Mouse (Mus musculus) adrenal gland, adult 2 months (tissue): ENCODE results near the gene Syvn1. TPM values are rescaled to one million over a fixed set of nuclear protein-coding genes. Genes with fewer than 3 reads are reported as not detected.

ENCODE experiments used
- DNase-seq: peaks from one replicate; pipeline ENCODE4 v3.0.0; 2021
- microRNA-seq, 2 experiments: library from miRNA; unstranded; fragments of <30 nt; microRNA quantifications; one replicate each; pipeline ENCODE4 v1.2.0; 2021
- polyA plus RNA-seq: library from polyadenylated mRNA; depleted of rRNA; stranded (reverse); fragments of >200 nt; gene quantifications from 2 replicates; pipeline ENCODE4 v1.2.3, GENCODE M21; 2012; rRNA removed
- total RNA-seq, 2 experiments: library from RNA; stranded (reverse); gene quantifications; 2 replicates each; pipeline ENCODE4 v1.2.3; 2021

Gene Syvn1
- total and polyA plus RNA-seq, 3 experiments = 54.1 to 114 (median 71.3) TPM

DNA sequence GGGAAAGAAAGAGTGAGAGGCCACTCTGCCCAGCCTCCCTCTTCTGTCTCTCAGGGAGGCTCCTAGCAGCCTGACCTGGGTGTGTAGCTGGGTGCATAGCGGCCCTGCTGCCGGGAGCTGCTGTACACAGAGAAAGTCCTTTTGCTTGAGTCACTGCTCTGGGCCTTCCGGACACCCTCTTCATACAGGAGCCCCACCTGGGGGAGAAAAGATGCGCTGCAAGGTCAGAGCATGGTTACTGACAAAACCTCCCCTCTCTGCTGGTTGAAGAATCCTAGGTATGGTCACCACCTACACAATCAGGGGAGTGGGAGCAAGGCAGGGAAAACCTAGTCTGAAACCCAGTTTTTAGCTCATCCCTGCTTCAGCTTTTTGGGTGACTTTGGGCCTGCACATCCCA, 22.6 kb downstream of the Syvn1 start:
- no peak for DNase-seq

DNA sequence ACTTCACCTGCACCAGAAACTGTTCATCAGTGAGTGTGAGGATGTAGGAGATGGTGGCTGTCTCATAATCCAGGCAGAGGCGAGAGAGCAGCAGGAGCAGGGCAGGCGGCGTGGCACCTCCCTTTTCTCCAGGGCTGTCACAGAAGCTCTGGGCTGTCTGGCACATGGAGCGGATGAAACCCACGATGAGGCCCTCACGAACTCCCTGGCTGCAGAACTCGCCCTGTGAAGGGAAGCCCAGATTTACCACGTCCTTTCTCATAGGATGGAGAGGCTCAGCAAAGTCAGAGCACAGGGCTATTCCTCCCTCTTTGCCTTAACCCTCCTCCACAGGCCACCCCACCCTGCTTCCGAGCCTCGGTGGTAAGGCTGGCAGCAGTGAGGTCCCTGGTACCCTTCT, 23.5 kb downstream of the Syvn1 start:
- DNase-seq = no peak

DNA sequence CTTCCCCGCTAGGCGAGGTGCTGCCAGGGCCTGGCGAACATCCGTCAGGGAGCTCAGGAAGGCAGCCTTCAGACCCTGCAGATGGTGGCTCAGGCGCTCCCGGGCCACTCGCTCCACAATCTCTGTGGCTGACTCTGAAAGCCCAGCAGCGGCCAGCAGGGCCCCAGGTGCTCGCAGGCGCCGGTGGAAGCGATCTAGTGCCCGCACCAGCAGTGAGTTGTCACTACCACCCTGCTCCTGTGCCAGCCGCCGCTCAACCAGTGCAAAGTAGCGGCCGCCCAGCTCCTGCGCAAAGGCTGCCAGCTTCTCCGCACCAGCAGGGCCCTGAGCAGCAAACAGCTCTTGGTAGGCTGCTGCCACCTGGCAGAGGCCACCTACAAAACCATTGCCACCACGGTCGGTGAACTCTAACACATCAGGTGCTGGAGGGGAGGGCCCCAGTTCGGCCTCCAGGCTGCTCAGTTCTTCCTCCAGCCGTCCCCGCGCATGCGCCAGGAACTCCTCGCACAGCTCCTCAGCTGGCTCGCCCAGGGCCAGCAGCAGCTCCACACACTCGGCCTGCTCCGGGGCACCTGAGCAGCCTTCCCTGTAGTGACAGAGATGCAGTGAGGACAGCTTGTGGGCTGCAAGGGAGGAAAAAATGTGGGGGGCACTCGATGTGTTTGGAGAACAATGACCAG, 24.3 kb downstream of the Syvn1 start:
- no peak for DNase-seq

DNA sequence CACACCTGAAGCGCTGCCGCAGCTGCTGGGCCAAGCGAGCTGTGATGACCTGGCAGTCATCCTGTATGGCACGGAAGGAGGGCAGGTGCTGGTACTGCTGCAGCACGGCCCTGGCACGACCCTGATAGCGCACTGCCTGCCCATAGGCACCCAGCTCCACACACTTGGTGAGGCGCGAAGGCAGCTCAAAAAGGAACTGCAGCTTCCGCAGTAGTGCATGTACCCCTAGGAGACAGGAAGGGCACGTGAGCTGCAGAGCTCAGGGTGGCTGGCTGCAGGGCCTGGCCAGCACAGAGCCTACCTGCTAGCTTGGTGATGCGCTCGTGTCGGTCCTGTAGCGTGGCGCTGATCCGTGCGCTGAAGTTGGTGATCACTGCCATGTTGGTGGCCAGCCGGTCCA, 24.9 kb downstream of the Syvn1 start:
- no peak for DNase-seq

DNA sequence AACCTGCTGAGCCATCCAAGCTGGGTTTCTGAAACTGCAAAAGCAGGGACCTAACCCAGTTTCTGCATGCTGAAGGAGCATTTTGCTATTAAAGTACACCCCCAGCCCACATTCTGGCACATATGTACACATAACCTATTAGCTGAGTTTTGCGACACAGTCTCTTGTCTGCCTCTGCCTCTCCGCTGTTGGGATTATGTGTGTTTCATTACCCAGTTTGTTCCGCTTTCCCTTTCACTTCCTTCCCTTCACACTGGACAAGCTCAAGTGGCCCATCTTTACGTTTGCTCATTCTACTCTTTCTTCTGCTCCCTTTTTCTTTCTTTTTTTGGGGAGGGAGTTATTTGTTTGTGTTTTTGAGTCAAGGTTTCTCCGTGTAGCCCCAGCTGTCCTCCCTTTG, 27.5 kb downstream of the Syvn1 start:
- DNase-seq = no peak

DNA sequence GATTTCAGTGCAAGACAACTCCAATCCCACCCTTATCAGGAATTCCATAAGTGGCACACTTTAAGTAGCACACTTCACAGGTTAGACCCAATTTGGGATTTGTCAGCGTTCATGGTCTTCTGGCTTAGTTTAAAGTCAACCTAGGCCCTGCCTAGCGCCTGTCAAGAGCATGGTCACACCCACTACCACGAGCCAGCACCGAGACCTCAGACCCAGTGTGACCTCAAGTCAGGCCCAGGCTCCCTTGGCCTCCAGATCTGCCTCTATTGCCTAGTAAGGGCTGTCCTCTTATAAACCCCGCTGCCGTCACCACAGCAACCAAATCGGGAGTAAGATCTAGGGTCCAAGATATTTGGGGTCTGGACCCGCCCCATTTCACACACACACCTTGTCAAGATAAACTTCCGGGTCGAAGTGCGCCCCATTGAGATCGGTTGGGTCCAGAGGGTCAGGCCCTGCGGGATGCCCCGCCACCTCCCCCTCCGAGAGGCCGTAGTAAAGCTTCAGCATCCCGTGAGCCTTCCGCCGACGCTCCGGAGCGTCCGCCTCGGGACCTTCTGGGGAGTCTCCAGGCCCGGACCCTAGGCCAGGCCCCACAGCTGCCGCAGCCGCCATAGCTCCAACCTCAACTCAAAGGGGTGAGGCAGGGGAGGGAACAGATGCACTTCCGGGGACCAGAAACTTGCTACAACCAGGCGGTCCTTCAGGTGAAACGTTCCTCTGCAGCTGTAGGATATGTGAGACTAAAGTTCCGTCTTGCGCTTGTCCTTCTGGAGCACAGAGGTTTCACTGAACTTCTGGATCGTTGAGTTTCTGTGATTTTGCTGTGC, 30.4 kb downstream of the Syvn1 start, which contains the start of gene Vps51:
Gene Vps51, minus strand, starts transcription at position 668 of the 830 bp plus-strand sequence.
- DNase-seq = peak; percentile 91

DNA sequence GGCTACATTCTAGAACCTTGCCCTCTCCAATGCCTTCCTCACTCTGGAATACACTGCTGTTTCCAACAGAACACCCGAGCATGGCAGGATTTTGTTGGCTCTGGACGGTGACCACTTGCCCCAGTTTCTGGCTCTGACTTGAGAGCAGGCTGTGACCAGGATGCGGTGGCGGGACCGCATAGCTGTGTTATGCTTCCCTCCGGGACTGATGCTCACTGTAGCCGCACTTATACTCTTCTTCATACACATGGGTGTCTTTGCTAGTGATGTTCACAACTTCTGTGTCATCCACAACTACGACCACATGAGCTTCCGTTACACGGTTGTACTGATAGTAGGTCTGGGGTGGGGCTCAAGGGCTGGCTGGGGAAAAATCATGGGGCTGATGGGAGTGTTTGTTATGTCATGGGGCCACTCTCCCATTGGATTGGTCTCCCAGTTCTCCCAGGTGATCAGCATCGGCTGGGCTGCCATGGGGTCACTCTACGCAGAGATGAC, 33.7 kb downstream of the Syvn1 start, which contains the start of gene Tmem262:
Gene Tmem262, plus strand, starts transcription at position 51 of the 498 bp plus-strand sequence.
- no peak for DNase-seq

DNA sequence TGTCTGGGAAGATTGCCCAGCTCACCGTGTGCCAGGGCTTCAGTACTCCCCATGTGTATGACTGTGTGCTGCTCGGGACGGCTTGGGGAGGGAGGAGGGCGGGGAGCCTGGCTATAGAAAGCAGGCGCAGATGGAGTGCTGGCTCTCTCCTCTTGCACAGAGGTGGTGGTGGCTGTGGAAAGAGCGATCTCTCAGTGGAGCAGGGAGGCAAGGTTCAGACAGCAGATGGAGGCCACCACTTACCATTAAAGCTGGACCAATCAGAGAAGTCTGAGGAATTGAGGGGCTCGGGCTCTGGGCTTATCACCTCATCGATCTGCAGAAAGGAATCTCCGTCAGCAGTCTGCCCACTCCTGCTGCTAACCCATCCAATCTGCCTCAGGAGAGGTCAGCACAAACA, 35.8 kb downstream of the Syvn1 start, which contains the start of gene Gm28374:
Gene Gm28374, minus strand, starts transcription at position 101 of the 400 bp plus-strand sequence.
- no peak for DNase-seq

DNA sequence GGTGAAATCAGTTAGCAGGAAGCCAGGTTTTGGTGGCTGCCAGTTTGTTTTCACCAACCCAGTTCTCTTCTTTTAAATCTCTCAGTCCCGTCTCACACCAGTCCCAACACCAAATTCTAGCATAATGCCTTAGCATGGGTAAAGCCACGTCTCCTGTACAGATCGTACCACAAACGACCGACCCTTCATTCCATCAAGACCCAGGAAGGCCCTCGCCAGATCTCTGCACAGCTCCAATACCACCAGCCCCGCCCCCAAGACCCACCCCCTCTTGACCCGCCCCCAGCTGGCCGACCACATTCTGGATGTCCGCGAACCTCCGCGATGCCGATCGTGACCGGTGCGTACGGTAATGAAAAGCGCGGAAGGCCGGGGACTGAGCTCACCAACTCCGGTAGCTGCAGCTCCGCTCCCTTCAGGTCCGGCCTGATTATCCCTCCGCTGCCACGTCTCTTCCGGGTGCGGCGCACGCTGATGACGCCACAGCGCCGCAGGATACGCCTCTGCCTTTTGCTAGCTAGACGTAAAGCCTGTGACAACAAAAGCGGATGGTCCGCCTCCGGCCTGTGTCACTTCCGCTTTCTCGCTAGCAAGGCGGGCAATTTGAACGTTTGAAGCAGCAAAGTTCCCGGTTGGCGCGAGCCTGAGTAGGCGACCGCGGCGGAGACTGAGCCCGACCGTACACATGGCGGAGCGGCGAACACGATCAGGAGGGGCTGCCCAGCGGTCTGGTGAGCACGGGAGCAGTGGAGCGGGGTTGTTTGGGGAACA, 38.3 kb downstream of the Syvn1 start, which contains the start of the genes Zfpl1 and Cdca5:
Gene Zfpl1, minus strand, starts transcription at position 479 of the 771 bp plus-strand sequence.
Gene Cdca5, plus strand, starts transcription at position 506 of the 771 bp plus-strand sequence.
- peak; percentile 96 for DNase-seq

DNA sequence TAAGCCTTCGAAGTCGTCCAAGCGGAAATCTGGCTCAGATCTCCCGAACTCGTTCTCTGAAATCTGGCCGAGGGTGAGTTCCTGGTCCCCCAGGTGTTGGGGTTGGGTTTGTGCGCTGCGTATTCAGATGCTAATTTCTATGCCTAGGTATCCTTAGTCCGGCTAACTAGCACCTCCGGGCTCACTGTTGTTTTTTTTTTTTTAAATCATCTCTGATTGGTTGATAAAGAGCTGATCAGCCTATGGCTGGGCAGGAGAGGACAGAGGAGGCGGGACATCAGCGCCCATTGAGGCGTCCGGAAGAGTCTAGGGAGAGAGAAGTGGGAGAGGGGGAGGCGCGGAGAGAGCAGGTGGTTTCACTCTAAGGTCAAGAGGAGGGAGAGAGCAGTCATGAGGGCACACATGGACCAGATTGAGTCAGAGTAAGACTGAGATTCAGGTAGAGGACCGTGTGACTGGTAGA, 39.1 kb downstream of the Syvn1 start:
- peak; percentile 63 for DNase-seq

DNA sequence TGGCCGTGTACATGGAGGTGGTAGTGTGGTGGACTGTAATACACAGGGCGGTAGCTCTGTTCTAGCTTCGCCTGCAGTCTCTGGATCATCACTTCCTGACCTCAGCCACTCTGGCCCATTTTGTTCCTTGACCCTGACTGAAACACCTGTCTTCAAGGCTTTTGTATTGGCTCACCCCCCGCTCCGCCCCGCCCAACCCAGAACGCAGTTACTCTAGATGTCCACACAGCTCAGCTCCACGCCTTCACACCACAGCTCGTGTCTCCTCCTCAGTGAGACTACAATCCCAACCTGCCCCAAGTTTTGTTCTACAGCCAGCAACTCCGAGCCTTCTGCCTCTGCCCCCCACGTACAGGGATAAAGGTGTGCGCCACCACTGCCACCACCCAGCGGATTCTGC, 42.5 kb downstream of the Syvn1 start:
- DNase-seq = no peak

DNA sequence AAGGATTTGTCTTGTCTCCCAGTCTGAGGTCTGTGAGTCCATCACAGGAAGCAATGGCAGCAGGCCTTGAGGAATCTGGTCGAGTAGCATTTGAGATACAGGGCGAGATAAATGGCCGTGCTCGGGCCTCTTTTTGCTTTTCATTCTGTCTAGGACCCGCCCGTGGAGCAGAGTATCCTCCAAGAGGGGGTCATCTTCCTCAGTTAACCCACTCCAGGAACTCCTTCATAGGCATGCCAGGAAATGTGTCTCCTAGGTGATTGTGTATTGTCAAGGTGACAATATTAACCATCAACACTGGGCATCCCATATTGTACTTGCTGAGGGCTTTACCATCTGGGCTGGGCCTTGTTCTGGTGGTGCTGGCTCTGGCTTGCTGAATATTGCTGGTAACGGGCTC, 47.7 kb downstream of the Syvn1 start, which contains the start of gene AC131692.1:
Gene AC131692.1, plus strand, starts transcription at position 301 of the 400 bp plus-strand sequence.
- DNase-seq = no peak

DNA sequence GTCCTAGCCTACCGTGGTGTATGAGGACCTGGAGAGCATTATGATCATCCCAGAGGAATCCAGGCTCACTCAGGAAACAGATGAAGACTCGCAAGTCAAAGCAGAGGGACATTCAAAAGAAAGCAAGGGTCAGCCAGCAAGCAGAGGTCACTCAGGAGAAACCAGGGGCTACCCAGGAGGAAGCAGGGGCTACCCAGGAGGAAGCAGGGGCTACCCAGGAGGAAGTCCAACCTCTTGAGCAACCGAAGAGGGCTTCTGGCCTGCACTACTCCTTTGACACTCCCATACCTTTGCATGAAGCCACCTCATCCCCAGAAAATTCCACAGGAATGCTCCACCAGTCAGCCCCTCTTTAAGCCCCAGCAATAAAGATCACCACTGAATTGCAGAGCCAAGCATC, 51.5 kb downstream of the Syvn1 start:
- peak; percentile 27 for DNase-seq

DNA sequence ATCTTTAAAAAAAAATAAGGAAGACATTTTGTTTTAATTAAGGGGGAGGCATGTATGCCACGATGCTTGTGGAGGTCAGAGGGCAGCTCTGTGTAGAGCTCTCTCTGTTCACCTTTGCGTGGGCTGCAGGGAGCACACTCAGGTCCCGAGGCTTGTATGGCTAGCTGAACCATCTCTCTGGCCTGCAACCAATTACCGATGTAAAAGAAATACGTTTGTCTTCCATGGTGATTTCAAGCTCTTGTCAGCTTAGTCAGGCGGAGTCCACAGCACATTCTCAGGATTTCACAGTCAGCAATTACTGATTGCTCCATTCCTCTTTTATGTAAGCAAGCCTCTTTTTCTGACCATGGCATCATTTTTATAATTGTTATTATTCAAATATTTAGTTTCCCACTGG, 54.8 kb downstream of the Syvn1 start:
- no peak for DNase-seq

DNA sequence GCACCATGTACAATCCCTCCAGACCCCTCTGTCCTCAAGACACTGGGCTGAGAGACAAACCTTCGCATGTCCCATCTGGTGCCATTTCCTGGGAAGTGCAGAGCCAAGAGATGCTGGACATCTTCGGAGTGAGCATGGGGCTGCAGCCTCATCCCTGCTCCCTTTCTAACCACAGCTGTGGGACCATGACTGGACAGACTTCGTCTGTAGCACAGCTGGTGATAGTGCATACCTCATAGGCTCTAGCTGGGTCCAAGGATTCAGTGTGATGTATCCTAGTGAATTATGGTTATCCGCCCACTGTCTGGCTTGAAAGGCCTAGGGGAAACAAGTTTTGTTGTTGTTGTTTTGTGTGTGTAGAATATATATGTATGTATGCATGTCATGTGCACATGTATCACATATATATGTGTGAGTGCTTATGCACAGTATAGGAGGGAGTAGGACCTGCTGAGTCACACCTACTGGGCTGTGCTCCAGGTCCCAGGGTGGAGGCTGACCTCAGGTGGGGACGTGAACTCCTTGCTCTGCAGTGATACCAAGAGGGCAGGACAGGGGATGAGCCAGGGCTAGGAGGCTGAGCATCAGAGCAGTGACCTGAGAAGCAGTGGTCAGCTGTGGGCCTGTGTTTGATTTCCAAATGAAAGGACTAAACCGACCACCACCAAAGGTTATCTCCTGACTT, 55.9 kb downstream of the Syvn1 start:
- no peak for DNase-seq

Small RNA genes within 50 kb of the gene (microRNA-seq; reads per million reads assigned to microRNA genes)
- 0.88 to 2.5 reads per million in 2 experiments for gene Mir6988

Other genes starting within 250 kb of the Syvn1 start
- gene Frmd8, start 171.3 kb upstream of the Syvn1 start, total RNA-seq = 10 to 100 TPM; 41.2 to 51.4 TPM
- gene Frmd8, start 171.3 kb upstream of the Syvn1 start, polyA plus RNA-seq = 27.8 and 36.4 TPM in 2 replicates
- gene Slc25a45, start 168.8 kb upstream of the Syvn1 start, total RNA-seq = 10 to 100 TPM; 15.5 to 36.2 TPM
- gene Slc25a45, start 168.8 kb upstream of the Syvn1 start, polyA plus RNA-seq = 42.4 and 44.6 TPM in 2 replicates
- 1 to 10 TPM; 1.0 to 1.1 TPM for gene Tigd3, start 152.4 kb upstream of the Syvn1 start, total RNA-seq
- gene Tigd3, start 152.4 kb upstream of the Syvn1 start, polyA plus RNA-seq = 0.48 and 0.53 TPM in 2 replicates
- 100 to 1,000 TPM in 1 of 2 experiments, 10 to 100 TPM in 1; 90.6 to 125 TPM for gene Dpf2, start 133.6 kb upstream of the Syvn1 start, total RNA-seq
- gene Dpf2, start 133.6 kb upstream of the Syvn1 start, polyA plus RNA-seq = 51.7 and 56.3 TPM in 2 replicates
- 1 to 10 TPM; 5.5 to 8.0 TPM for gene Cdc42ep2, start 121.8 kb upstream of the Syvn1 start, total RNA-seq
- gene Cdc42ep2, start 121.8 kb upstream of the Syvn1 start, polyA plus RNA-seq = 5.6 and 5.9 TPM in 2 replicates
- gene Pola2, start 82.4 kb upstream of the Syvn1 start, total RNA-seq = 10 to 100 TPM; 15.9 to 20.4 TPM
- gene Pola2, start 82.4 kb upstream of the Syvn1 start, polyA plus RNA-seq = 36.0 and 41.0 TPM in 2 replicates
- not detected for gene Slc22a20, start 60.4 kb upstream of the Syvn1 start, total RNA-seq
- not detected in 2 replicates for gene Slc22a20, start 60.4 kb upstream of the Syvn1 start, polyA plus RNA-seq
- gene Capn1, start 30.7 kb upstream of the Syvn1 start, total RNA-seq = 10 to 100 TPM; 34.9 to 42.1 TPM
- 34.8 and 37.9 TPM in 2 replicates for gene Capn1, start 30.7 kb upstream of the Syvn1 start, polyA plus RNA-seq
- gene Mrpl49, start 11.2 kb downstream of the Syvn1 start, total RNA-seq = 10 to 100 TPM; 64.8 to 67.5 TPM
- gene Mrpl49, start 11.2 kb downstream of the Syvn1 start, polyA plus RNA-seq = 15.8 and 17.0 TPM in 2 replicates
- gene Fau, start 11.3 kb downstream of the Syvn1 start, total RNA-seq = 1,000 to 10,000 TPM; 1,141 to 1,229 TPM
- gene Fau, start 11.3 kb downstream of the Syvn1 start, polyA plus RNA-seq = 984 and 1,350 TPM in 2 replicates
- gene Znhit2, start 14.6 kb downstream of the Syvn1 start, total RNA-seq = 10 to 100 TPM; 24.7 to 37.5 TPM
- 134 and 152 TPM in 2 replicates for gene Znhit2, start 14.6 kb downstream of the Syvn1 start, polyA plus RNA-seq
- gene Tm7sf2, start 21.8 kb downstream of the Syvn1 start, total RNA-seq = 10 to 100 TPM; 22.0 to 48.3 TPM
- 91.9 and 126 TPM in 2 replicates for gene Tm7sf2, start 21.8 kb downstream of the Syvn1 start, polyA plus RNA-seq
- 10 to 100 TPM; 57.1 to 60.0 TPM for gene Vps51, start 30.7 kb downstream of the Syvn1 start, total RNA-seq
- 64.4 and 66.3 TPM in 2 replicates for gene Vps51, start 30.7 kb downstream of the Syvn1 start, polyA plus RNA-seq
- gene Tmem262, start 33.5 kb downstream of the Syvn1 start, total RNA-seq = not detected
- gene Tmem262, start 33.5 kb downstream of the Syvn1 start, polyA plus RNA-seq = 1.0 TPM in 1 of 2 replicates, not detected in the other
- not detected for gene Gm28374, start 35.7 kb downstream of the Syvn1 start, total RNA-seq
- gene Gm28374, start 35.7 kb downstream of the Syvn1 start, polyA plus RNA-seq = 0.38 and 0.64 TPM in 2 replicates
- gene Zfpl1, start 38.4 kb downstream of the Syvn1 start, total RNA-seq = 10 to 100 TPM; 38.9 to 43.5 TPM
- gene Zfpl1, start 38.4 kb downstream of the Syvn1 start, polyA plus RNA-seq = 91.2 and 122 TPM in 2 replicates
- under 1 TPM; 0.73 to 0.98 TPM for gene Cdca5, start 38.4 kb downstream of the Syvn1 start, total RNA-seq
- gene Cdca5, start 38.4 kb downstream of the Syvn1 start, polyA plus RNA-seq = 0.32 and 0.80 TPM in 2 replicates
- not detected for gene AC131692.1, start 47.8 kb downstream of the Syvn1 start, total RNA-seq
- not detected in 2 replicates for gene AC131692.1, start 47.8 kb downstream of the Syvn1 start, polyA plus RNA-seq
- not detected for gene Naaladl1, start 59.2 kb downstream of the Syvn1 start, total RNA-seq
- gene Naaladl1, start 59.2 kb downstream of the Syvn1 start, polyA plus RNA-seq = 0.09 and 0.13 TPM in 2 replicates
- gene Sac3d1, start 72.1 kb downstream of the Syvn1 start, total RNA-seq = 10 to 100 TPM; 15.7 to 16.5 TPM
- 92.6 and 97.2 TPM in 2 replicates for gene Sac3d1, start 72.1 kb downstream of the Syvn1 start, polyA plus RNA-seq
- 10 to 100 TPM; 27.0 to 28.2 TPM for gene Snx15, start 81.7 kb downstream of the Syvn1 start, total RNA-seq
- gene Snx15, start 81.7 kb downstream of the Syvn1 start, polyA plus RNA-seq = 76.8 and 81.1 TPM in 2 replicates
- 1 to 10 TPM; 1.8 to 2.6 TPM for gene Batf2, start 94.4 kb downstream of the Syvn1 start, total RNA-seq
- gene Batf2, start 94.4 kb downstream of the Syvn1 start, polyA plus RNA-seq = 5.0 and 6.6 TPM in 2 replicates
- 10 to 100 TPM; 84.1 to 96.5 TPM for gene Arl2, start 95.0 kb downstream of the Syvn1 start, total RNA-seq
- gene Arl2, start 95.0 kb downstream of the Syvn1 start, polyA plus RNA-seq = 313 and 329 TPM in 2 replicates
- gene Majin, start 137.8 kb downstream of the Syvn1 start, total RNA-seq = 1 to 10 TPM; 2.4 to 4.1 TPM
- gene Majin, start 137.8 kb downstream of the Syvn1 start, polyA plus RNA-seq = 0.56 and 0.72 TPM in 2 replicates
- gene Gpha2, start 179.8 kb downstream of the Syvn1 start, total RNA-seq = 10 to 100 TPM; 18.7 to 23.7 TPM
- gene Gpha2, start 179.8 kb downstream of the Syvn1 start, polyA plus RNA-seq = 237 and 302 TPM in 2 replicates
- gene Ppp2r5b, start 189.3 kb downstream of the Syvn1 start, total RNA-seq = 100 to 1,000 TPM in 1 of 2 experiments, 10 to 100 TPM in 1; 87.1 to 123 TPM
- 247 and 266 TPM in 2 replicates for gene Ppp2r5b, start 189.3 kb downstream of the Syvn1 start, polyA plus RNA-seq
- gene Atg2a, start 195.1 kb downstream of the Syvn1 start, total RNA-seq = 10 to 100 TPM; 31.0 to 36.0 TPM
- 105 and 108 TPM in 2 replicates for gene Atg2a, start 195.1 kb downstream of the Syvn1 start, polyA plus RNA-seq
- gene Ehd1, start 230.1 kb downstream of the Syvn1 start, total RNA-seq = 100 to 1,000 TPM; 129 to 133 TPM
- gene Ehd1, start 230.1 kb downstream of the Syvn1 start, polyA plus RNA-seq = 470 and 474 TPM in 2 replicates